Mouse (Mus musculus) brown adipose tissue, adult 24 weeks (tissue): ENCODE data around the gene Fthl17e. TPM values are rescaled to one million over a fixed set of nuclear protein-coding genes. Genes with fewer than 3 reads are reported as not detected.
"Not testable (repeated sequence)": the region's sequence is repeated elsewhere in the genome, so short reads cannot be mapped to it uniquely, and the experiment has no call there.

Experiments
- H3K27ac ChIP-seq: fragments of 200-500 bp; replicated peaks from 2 replicates; pipeline ENCODE4 v1.5.1; 2012; ENCODE audit warnings: low read depth, mild to moderate bottlenecking, low read length
- H3K4me1 ChIP-seq: fragments of 200-500 bp; 2 replicates; pipeline ENCODE4 v1.6.1; 2012; ENCODE audit warnings: low read length, mixed read lengths; ENCODE audit not compliant: control insufficient read depth, insufficient read depth, insufficient read length
- H3K4me3 ChIP-seq: fragments of 200-500 bp; 2 replicates; pipeline ENCODE4 v1.5.1; 2012; ENCODE audit warnings: low read depth, mild to moderate bottlenecking, low read length, moderate library complexity; ENCODE audit not compliant: insufficient read depth
- polyA plus RNA-seq: library from polyadenylated mRNA; stranded (reverse); fragments of >200 nt; gene quantifications from 2 replicates; pipeline ENCODE4 v1.2.4, GENCODE M21; 2012; ENCODE audit not compliant: missing spikeins, insufficient read depth, insufficient read length

Fthl17e gene
- polyA plus RNA-seq, result not detected in 2 replicates

GRCm38 (mm10) chrX:9033193-9033592 lies at the start of gene Fthl17e:
Gene Fthl17e, plus strand, starts transcription at chrX:9033493.
- not testable (repeated sequence) for H3K4me1 ChIP-seq, H3K27ac ChIP-seq

DNA sequence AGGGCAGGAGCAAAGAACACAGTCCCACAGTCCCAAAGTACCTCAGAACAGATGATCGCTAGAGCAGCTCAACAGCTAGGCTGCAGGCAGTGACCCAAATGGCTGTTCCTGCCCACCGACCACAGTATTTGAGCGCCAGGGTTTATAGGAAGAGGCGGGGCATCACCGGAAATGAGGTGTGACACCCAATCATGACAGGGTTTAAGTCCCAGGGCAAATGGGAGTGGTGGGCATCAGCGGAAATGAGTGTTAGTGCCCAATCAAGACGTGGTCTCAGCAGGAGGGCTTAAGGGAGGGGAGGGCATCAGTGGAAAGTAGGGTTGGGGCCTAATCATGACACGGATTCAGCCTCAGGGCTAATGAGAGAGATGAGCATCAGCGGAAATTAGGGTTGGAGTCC lies 46.6 kb upstream of the Fthl17e start, which contains the start of gene Fthl17d:
TSS of gene Fthl17d (minus strand) at position 101 of the 400 bp plus-strand sequence.
- not testable (repeated sequence) for H3K27ac ChIP-seq, H3K4me1 ChIP-seq, H3K4me3 ChIP-seq

More at GRCm38 (mm10) chrX:9033193-9033592, at the start of gene Fthl17e:
- H3K4me3 ChIP-seq, result not testable (repeated sequence)

GRCm38 (mm10) chrX:9016079-9016478 lies 17.2 kb upstream of the Fthl17e start:
- Histone ChIP-seq H3K4me3 (no peak overlapping the region), H3K4me1 (no peaks in the 10 kb centered on the region), H3K27ac (no peak overlapping the region)

DNA sequence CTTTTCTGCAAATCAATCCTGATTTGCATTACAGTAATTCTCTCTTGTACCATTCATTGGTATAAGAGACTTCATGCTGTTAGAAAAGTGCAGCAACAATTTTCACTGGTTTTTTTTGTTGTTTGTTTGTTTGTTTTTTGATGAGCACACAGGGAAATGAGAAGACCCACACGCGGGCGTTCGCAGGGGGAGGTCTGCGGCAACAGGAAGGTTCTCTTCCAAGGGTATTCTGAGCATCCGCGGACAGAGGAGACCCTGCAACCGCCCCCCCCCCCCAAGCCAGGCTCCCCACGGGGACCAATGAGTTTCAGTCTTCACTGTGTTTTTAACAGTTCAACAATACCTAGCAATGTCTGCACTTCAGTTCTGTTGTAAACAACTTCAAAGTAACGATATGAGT lies 13.8 kb upstream of the Fthl17e start:
- Histone ChIP-seq H3K27ac (no peak overlapping the region), H3K4me1 (no peaks in the 10 kb centered on the region), H3K4me3 (no peak overlapping the region)

GRCm38 (mm10) chrX:9041611-9042010 lies 8.3 kb downstream of the Fthl17e start:
- H3K27ac ChIP-seq, H3K4me3 ChIP-seq, H3K4me1 ChIP-seq: not testable (repeated sequence)

GRCm38 (mm10) chrX:9060952-9061351 lies 27.7 kb downstream of the Fthl17e start:
- H3K27ac ChIP-seq, H3K4me1 ChIP-seq, H3K4me3 ChIP-seq: not testable (repeated sequence)

DNA sequence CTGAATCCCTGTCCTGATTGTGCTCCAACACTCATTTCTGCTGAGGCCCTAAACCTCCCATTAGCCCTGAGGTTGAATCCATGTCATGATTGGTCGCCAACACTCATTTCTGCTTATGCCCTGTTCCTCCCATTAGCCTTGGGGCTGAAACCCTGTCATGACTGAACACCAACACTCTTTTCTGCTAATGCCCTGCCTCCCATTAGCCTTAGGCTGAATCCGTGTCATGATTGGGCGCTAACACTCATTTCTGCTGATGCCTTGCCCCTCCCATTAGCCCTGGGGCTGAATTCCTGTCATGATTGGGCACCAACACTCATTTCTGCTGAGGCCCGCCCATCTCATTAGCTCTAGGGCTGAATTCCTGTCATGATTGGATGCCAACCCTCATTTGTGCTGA lies 28.8 kb downstream of the Fthl17e start:
- H3K4me1 ChIP-seq, result no peaks in the 10 kb centered on the region
- no peak overlapping the region for H3K27ac ChIP-seq
- H3K4me3 ChIP-seq, result no peak overlapping the region

DNA sequence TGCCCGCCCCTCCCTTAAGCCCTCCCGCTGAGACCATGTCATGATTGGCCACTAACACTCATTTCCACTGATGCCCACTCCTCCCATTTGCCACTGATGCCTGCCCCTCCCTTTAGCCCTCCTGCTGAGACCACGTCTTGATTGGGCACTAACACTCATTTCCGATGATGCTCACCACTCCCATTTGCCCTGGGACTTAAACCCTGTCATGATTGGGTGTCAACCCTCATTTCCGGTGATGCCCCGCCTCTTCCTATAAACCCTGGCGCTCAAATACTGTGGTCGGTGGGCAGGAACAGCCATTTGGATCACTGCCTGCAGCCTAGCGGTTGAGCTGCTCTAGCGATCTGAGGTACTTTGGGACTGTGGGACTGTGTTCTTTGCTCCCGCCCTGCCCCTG lies 29.4 kb downstream of the Fthl17e start, which contains the start of gene Fthl17f:
TSS of gene Fthl17f (plus strand) at position 301 of the 400 bp plus-strand sequence.
- not testable (repeated sequence) for H3K4me3 ChIP-seq, H3K4me1 ChIP-seq, H3K27ac ChIP-seq

DNA sequence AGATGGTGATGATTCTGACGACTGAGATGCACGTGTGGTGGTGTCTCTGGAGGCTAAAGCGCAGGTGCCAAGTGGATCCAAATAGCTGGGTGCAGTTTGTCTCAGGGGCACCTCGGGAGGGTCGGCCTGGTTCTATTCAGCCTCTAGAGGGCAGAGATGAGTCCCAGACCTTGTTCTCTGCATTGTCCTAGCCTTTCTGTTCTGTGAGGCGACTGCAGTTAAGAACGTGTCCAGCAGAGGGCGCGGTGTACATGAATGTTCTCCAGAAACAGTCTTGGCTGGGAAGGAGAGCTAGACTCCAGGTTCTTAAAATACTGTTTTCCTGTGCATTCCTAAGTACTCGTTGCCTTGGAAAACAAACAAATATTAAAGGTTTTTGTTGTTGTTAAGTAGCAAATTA lies 44.4 kb downstream of the Fthl17e start:
- H3K4me1 ChIP-seq, H3K27ac ChIP-seq, H3K4me3 ChIP-seq: not testable (repeated sequence)

Other genes starting within 250 kb of the Fthl17e start
- gene Ssxb5, start 229.8 kb upstream of the Fthl17e start, polyA plus RNA-seq, result not detected in 2 replicates
- gene Gm6592, start 189.5 kb upstream of the Fthl17e start, polyA plus RNA-seq, result not detected in 2 replicates
- gene Gm5751, start 159.2 kb upstream of the Fthl17e start, polyA plus RNA-seq, result not detected in 2 replicates
- 0.52 TPM in 1 of 2 replicates, not detected in the other for gene B630019K06Rik, start 141.1 kb upstream of the Fthl17e start, polyA plus RNA-seq
- gene Fthl17b, start 70.5 kb upstream of the Fthl17e start, polyA plus RNA-seq, result not detected in 2 replicates
- gene Fthl17c, start 56.9 kb upstream of the Fthl17e start, polyA plus RNA-seq, result not detected in 2 replicates
- not detected in 2 replicates for gene Fthl17d, start 46.7 kb upstream of the Fthl17e start, polyA plus RNA-seq
- gene Fthl17f, start 29.5 kb downstream of the Fthl17e start, polyA plus RNA-seq, result not detected in 2 replicates
- gene 4930402K13Rik, start 71.1 kb downstream of the Fthl17e start, polyA plus RNA-seq, result not detected in 2 replicates
- gene Lancl3, start 166.4 kb downstream of the Fthl17e start, polyA plus RNA-seq, result 0.36 TPM in 1 of 2 replicates, not detected in the other
- not detected in 2 replicates for gene Gm14862, start 223.4 kb downstream of the Fthl17e start, polyA plus RNA-seq
- gene Xk, start 239.3 kb downstream of the Fthl17e start, polyA plus RNA-seq, result 1.1 and 1.6 TPM in 2 replicates